Mouse (Mus musculus) C2C12 (cell line): ENCODE measurements around the gene Cyba. TPM values are rescaled to one million over a fixed set of nuclear protein-coding genes. Genes with fewer than 3 reads are reported as not detected.

Experiments
- H3K27me3 ChIP-seq: one replicate; pipeline ENCODE4 v1.6.1; 2011; ENCODE audit not compliant: control insufficient read depth, insufficient read depth, insufficient read length
- H3K36me3 ChIP-seq: one replicate; pipeline ENCODE4 v1.6.1; 2011; ENCODE audit not compliant: control insufficient read depth, insufficient read depth
- H3K4me3 ChIP-seq: one replicate; pipeline ENCODE4 v1.5.1; 2011; ENCODE audit warnings: mild to moderate bottlenecking, control low read depth; ENCODE audit not compliant: poor library complexity, insufficient read depth, severe bottlenecking
- H3K79me2 ChIP-seq: one replicate; pipeline ENCODE4 v1.6.1; 2011; ENCODE audit not compliant: control insufficient read depth, insufficient read depth
- H3K79me3 ChIP-seq: one replicate; pipeline ENCODE4 v1.6.1; 2011; ENCODE audit warnings: low read depth, control low read depth
- H3ac ChIP-seq: one replicate; pipeline ENCODE3; 2011; ENCODE audit warnings: low read depth; ENCODE audit not compliant: control insufficient read depth, insufficient read length
- CEBPB ChIP-seq: IDR thresholded peaks from one replicate; pipeline ENCODE4 v1.6.1; 2011; ENCODE audit warnings: low read depth, mild to moderate bottlenecking, control low read depth, moderate library complexity
- CTCF ChIP-seq: IDR thresholded peaks from one replicate; pipeline ENCODE4 v1.5.1; 2011; ENCODE audit not compliant: control insufficient read depth, insufficient read depth, insufficient read length
- FOSL1 ChIP-seq: IDR thresholded peaks from one replicate; pipeline ENCODE4 v1.8.0; 2011; ENCODE audit warnings: mild to moderate bottlenecking, low read length; ENCODE audit not compliant: poor library complexity, insufficient read depth, severe bottlenecking
- MAX ChIP-seq: IDR thresholded peaks from one replicate; pipeline ENCODE4 v1.6.1; 2011; ENCODE audit warnings: mild to moderate bottlenecking, control low read depth
- MYOD1 ChIP-seq: IDR thresholded peaks from one replicate; pipeline ENCODE4 v1.6.1; 2011; ENCODE audit warnings: low read depth; ENCODE audit not compliant: control insufficient read depth, insufficient read length
- MYOG ChIP-seq: IDR thresholded peaks from one replicate; pipeline ENCODE4 v1.6.1; 2011; ENCODE audit not compliant: control insufficient read depth, insufficient read length; ENCODE audit errors: extremely low read depth
- USF1 ChIP-seq: IDR thresholded peaks from one replicate; pipeline ENCODE4 v1.6.1; 2011; ENCODE audit warnings: low read depth, mild to moderate bottlenecking, control low read depth, moderate library complexity
- polyA plus RNA-seq: library from polyadenylated mRNA; unstranded; fragments of >200 nt; fragmentation: generic; extraction: Trizol; gene quantifications from one replicate; pipeline ENCODE4 v1.2.1, GENCODE M21; 2012; ENCODE audit warnings: missing spikeins

The Cyba gene
- polyA plus RNA-seq, 1 experiment, result not detected

DNA sequence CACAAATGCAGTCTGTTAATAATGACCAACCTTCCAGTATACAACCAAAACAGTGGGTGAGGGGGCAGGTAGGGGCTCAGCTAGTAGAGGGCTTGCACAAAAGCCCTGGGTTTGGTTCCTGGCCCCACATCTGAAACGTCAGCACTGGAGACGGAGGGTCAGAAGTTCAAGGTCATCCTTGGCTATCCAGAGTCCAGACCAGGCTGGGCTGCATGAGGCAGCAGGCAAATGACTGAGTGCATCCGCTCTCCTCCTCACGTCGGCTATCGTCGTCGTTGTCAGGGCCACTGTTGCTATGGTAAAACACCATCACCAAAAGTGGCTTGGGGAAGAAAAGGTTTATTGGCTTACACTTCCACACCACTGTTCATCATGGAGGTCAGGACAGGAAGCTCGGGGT lies 18.4 kb downstream of the Cyba start:
- H3K79me3 ChIP-seq, result no peaks in the 10 kb centered on the region
- no peak overlapping the region for H3ac ChIP-seq
- H3K27me3 ChIP-seq, result no peaks in the 10 kb centered on the region
- peaks cover 77% of the 10 kb centered on the region for H3K36me3 ChIP-seq
- TF ChIP-seq USF1 (no peak), MAX (no peak), MYOG (no peak), MYOD1 (no peak), CEBPB (no peak), CTCF (no peak), FOSL1 (no peak)
- H3K4me3 ChIP-seq, result no peak overlapping the region
- no peaks in the 10 kb centered on the region for H3K79me2 ChIP-seq

DNA sequence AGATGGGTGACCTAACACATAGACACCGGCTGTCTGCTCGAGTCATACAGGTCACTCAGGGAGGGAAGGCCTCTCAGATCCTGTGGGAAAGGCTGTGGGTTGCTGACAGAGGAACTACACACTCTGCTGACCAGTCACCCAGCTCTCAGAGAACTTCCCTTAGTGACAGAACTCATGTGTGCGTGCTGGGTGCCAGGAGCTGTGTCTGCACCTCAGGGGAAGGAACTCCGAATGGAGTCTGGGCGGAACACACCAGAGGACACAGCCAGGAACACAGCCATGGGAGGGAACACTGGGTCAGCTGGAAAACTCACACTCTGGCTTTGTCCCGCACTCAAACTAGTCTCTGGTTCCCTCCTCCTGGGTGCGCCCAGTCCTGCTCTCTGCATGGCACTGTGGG lies 25.1 kb downstream of the Cyba start:
- H3K4me3 ChIP-seq, result no peak overlapping the region

GRCm38 (mm10) chr8:122405146-122405805 lies 27.5 kb downstream of the Cyba start:
- Histone ChIP-seq H3K4me3 (no peak overlapping the region), H3ac (no peak overlapping the region), H3K79me2 (no peaks in the 10 kb centered on the region), H3K36me3 (peaks cover 99% of the 10 kb centered on the region), H3K27me3 (no peaks in the 10 kb centered on the region), H3K79me3 (no peaks in the 10 kb centered on the region)
- TF ChIP-seq CTCF, result no peak
- no peak for TF ChIP-seq CEBPB
- no peak for TF ChIP-seq FOSL1
- TF ChIP-seq MYOG, result no peak
- TF ChIP-seq MYOD1, result no peak
- TF ChIP-seq MAX, result no peak
- no peak for TF ChIP-seq USF1

More for the DNA sequence above, 25.1 kb downstream of the Cyba start:
- H3ac ChIP-seq, result no peak overlapping the region
- no peaks in the 10 kb centered on the region for H3K27me3 ChIP-seq
- H3K36me3 ChIP-seq, result peaks cover 99% of the 10 kb centered on the region
- H3K79me3 ChIP-seq, result no peaks in the 10 kb centered on the region
- H3K79me2 ChIP-seq, result no peaks in the 10 kb centered on the region
- TF ChIP-seq CTCF (no peak), USF1 (no peak), MYOD1 (no peak), MAX (no peak), MYOG (no peak), FOSL1 (no peak), CEBPB (no peak)

- H3ac ChIP-seq, result no peak overlapping the region
- H3K36me3 ChIP-seq, result peaks cover 95% of the 10 kb centered on the region
- no peak overlapping the region for H3K4me3 ChIP-seq
- H3K79me3 ChIP-seq, result no peaks in the 10 kb centered on the region
- peaks cover 10% of the 10 kb centered on the region for H3K79me2 ChIP-seq
- no peak for TF ChIP-seq FOSL1
- TF ChIP-seq MYOG, result no peak
- no peak for TF ChIP-seq USF1
- no peak for TF ChIP-seq MAX
- no peaks in the 10 kb centered on the region for H3K27me3 ChIP-seq
Observed at GRCm38 (mm10) chr8:122398186-122398585, 34.5 kb downstream of the Cyba start.

DNA sequence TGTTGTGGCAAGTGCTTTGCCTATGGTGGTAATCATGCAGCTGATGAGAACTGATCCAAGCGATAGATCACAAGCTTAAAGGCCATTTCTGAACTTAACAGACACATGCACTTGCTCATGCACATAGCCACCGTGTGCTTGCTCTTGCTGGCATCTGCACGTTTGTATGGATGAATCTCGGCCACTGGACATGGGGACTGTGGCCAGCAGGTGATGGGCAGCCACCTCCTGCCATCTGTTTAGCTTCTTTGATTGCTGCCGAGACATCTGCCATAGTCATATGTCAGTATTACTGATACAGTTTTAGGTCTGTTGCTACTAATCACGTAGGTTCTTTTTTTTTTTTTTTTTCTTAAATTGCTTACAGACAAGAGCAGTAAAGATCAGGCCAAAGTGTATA lies 37.4 kb downstream of the Cyba start:
- Histone ChIP-seq H3K79me2 (peaks cover 10% of the 10 kb centered on the region), H3K4me3 (no peak overlapping the region), H3K27me3 (no peaks in the 10 kb centered on the region), H3ac (no peak overlapping the region), H3K79me3 (no peaks in the 10 kb centered on the region), H3K36me3 (peaks cover 87% of the 10 kb centered on the region)
- TF ChIP-seq MYOD1 (no peak), USF1 (no peak), CTCF (no peak), MYOG (no peak), MAX (no peak), CEBPB (no peak), FOSL1 (no peak)

DNA sequence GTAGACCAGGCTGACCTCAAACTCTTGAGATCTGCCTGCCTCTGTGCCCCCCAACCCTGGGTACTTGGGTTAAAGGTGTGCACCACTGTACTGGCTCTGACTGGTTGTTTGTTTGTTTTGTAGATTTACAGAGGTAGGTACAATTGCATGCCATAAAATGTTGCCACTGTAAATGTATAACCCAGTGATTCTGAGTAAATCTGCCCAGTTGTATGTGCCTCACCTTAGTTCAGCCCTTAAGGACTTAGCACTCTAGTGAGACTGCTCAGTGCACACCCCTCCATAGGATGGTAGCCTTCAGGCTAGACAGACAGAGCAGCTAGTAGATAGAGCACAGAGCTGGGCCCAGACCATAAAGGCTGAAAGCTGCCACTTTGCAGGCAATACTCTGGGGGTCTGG lies 39.0 kb downstream of the Cyba start:
- no peaks in the 10 kb centered on the region for H3K79me3 ChIP-seq
- peaks cover 10% of the 10 kb centered on the region for H3K79me2 ChIP-seq
- H3K4me3 ChIP-seq, result no peak overlapping the region
- peaks cover 85% of the 10 kb centered on the region for H3K36me3 ChIP-seq
- no peak overlapping the region for H3ac ChIP-seq
- TF ChIP-seq CEBPB (no peak), FOSL1 (no peak), CTCF (no peak), USF1 (no peak), MAX (no peak), MYOG (no peak), MYOD1 (no peak)
- H3K27me3 ChIP-seq, result no peaks in the 10 kb centered on the region
